Mouse (Mus musculus): ENCODE measurements around the gene Nlrx1. TPM values are rescaled to one million over a fixed set of nuclear protein-coding genes. Genes with fewer than 3 reads are reported as not detected.

Gene Nlrx1
- polyA plus RNA-seq, 1 experiment from 2014 or later, result 1.3 TPM

DNA sequence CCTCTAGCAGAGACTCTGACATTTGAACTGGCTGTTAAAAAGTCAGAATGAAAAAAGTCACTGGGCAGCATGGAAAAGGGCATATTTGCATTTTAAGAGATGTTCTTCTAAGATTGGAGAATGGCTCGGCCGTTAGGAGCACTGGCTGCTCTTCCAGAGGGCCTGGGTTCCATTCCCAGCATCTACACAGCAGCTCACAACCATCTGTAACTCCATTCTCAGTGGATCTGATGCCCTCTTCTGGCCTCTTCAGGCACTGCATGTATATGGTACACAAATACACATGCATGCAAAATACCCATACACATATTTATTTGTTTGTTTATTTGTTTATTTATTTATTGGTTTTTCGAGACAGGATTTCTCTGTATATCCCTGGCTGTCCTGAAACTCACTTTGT, 678 bp upstream of the Nlrx1 start:
- POLR2A ChIA-PET, result no interaction called here
- no peaks in the 10 kb centered on the region for H3K27me3 ChIP-seq
- in situ Hi-C loops (cut with MboI; ENCODE audit: low pct_unique_long_range_greater_than_20kb), result no loop called here
- no peak for TF ChIP-seq CTCF (IDR thresholded peaks at IDR 0.05)
- ATAC-seq, result no peak
- CTCF ChIA-PET, result no interaction called here
- no peak for DNase-seq (ENCODE audit: low read depth, low spot score)

DNA sequence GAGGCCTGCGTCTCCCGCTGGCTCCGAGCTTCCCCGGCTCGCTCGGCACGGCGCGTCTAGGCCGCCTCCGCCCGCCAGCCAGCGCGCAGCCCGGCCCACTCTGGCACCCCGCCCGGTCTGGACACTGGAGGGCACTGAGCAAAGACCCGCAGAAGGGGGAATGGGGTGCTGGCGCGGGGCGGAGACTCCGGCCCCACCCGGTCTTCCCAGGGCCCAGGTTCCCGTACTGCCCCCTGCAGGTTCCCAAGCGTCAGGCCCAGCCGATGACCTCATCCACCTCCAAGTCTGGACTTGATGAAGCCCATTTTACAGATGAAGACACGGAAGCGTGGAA, 405 bp downstream of the Nlrx1 start:
- CTCF ChIA-PET, result interaction anchor here (0.8 to 1.6 kb wide), 4 partner anchors 18 to 142 kb away, joined by 3 to 4 read pairs (median 3); no protein-coding TSS in a partner anchor
- H3K27me3 ChIP-seq, result no peaks in the 10 kb centered on the region
- DNase-seq (ENCODE audit: low read depth, low spot score), result no peak
- peak; percentile 29 for ATAC-seq
- no peak for TF ChIP-seq CTCF (IDR thresholded peaks at IDR 0.05)
- POLR2A ChIA-PET, result interaction anchor here (0.6 to 1.3 kb wide), 2 partner anchors 10 to 58 kb away, joined by 4 to 5 read pairs; partner anchors contain the start of gene Dpagt1
- in situ Hi-C loops (cut with MboI; ENCODE audit: low pct_unique_long_range_greater_than_20kb), result no loop called here

DNA sequence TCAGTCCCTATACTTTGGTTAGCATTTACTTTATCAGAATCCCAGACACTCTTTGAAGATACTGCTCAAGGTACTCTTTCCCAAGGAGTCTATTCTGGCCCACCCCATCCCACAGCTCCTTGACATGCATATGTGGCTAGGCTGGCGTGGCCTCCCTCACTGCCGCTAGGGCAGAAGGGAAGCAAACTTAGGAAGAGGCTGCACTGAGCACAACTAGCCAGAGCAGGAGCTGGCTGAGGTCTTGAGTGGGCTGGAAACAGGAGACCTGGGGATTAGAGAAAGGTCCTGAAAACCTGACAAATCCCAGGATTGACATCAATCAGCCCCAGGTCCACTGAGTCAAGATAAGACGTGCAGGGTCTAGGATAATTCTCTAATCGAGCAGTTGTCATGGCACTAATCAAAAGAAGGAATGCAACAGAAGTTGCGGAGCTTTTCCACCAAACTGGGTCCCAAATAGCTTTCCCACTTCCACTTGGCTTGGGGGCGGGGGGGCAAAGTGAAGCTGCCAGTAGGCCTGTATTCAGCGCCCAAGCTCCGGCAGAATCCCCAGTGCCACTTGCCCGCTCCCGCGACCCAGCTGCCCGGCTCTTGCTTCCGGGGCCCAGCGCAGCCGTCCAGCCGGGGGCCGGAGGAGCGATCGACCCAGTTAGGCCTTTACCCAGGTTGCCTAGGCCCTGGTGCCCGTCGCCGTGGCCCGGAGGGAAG, 926 bp downstream of the Nlrx1 start:
- ChIA-PET CTCF (interaction anchor here (0.8 to 1.6 kb wide), 4 partner anchors 18 to 142 kb away, joined by 3 to 4 read pairs (median 3); no protein-coding TSS in a partner anchor), POLR2A (interaction anchor here (0.6 to 1.3 kb wide), 2 partner anchors 10 to 59 kb away, joined by 4 to 5 read pairs; partner anchors contain the start of gene Dpagt1)
- in situ Hi-C loops (cut with MboI; ENCODE audit: low pct_unique_long_range_greater_than_20kb), result no loop called here
- no peak for DNase-seq (ENCODE audit: low read depth, low spot score)
- ATAC-seq, result peak; percentile 37
- H3K27me3 ChIP-seq, result peaks cover 3% of the 10 kb centered on the region
- no peak for TF ChIP-seq CTCF (IDR thresholded peaks at IDR 0.05)

DNA sequence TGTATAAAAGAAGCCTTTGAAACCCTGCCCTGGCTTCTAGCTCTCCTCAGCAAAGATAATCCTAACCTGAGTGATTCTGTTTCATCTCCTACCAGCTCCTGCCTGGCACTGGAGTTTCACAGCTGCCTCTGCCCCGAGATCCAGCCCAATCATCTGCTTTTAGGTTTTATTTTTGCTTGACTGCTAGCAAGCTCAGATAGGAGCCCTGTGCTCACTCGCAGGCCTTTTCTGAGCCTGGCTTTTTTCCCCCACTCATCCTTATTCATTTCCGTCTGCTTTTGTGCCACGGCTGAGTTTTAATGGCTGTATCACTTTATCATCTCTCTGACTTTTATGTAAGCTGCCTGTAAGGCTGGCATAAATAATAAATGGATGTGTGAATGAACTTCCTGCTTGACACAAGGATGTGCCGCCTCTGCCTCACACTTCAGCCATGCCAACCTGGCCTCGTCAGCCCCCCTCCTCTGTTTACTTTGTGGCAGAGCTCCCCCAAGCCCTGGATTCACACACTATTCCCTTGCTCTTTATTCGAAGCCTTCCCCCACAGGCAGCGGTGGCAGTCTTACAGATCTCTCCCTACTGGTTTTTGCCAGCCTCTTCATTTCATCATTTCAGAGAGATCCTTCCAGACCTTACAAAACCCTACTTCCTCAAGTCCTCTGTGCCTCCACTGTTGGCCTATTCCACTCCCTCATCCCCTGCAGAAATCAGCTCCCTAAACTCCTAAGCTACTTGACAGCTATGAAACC, 1.7 kb downstream of the Nlrx1 start:
- POLR2A ChIA-PET, result interaction anchor here (0.5 to 1.3 kb wide), 2 partner anchors 19 to 59 kb away, joined by 4 read pairs; partner anchors contain the start of gene Dpagt1
- in situ Hi-C loops (cut with MboI; ENCODE audit: low pct_unique_long_range_greater_than_20kb), result no loop called here

DNA sequence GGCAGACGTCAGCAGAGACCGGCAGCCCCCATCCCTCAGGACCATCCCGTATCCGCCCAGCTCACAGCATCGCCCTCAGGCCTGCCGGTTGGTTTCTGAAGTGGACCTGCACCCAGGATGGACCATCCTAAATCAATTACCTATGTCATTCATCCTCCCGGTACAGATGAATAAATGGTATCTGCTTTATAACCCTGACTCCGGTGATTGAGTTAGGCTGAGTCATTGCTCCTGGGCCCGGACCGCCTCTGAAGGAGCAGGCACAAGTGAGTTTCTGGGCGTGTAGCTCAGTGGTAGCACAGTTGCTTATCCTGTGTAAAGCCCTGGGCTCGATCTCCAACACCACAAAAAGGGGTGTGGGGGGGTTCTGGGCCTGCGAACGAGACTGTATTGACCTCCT, 7.0 kb downstream of the Nlrx1 start:
- no peak for TF ChIP-seq CTCF (IDR thresholded peaks at IDR 0.05)
- in situ Hi-C loops (cut with MboI; ENCODE audit: low pct_unique_long_range_greater_than_20kb), result no loop called here
- peaks cover 10% of the 10 kb centered on the region for H3K27me3 ChIP-seq
- DNase-seq (ENCODE audit: low read depth, low spot score) (no peak), ATAC-seq (no peak)
- ChIA-PET POLR2A (no interaction called here), CTCF (no interaction called here)

More for the DNA sequence above, 1.7 kb downstream of the Nlrx1 start:
- ATAC-seq, result no peak
- H3K27me3 ChIP-seq, result peaks cover 7% of the 10 kb centered on the region
- TF ChIP-seq CTCF (IDR thresholded peaks at IDR 0.05), result no peak
- CTCF ChIA-PET, result interaction anchor here (1.4 to 1.6 kb wide), 2 partner anchors 17 to 19 kb away, joined by 3 to 4 read pairs; no protein-coding TSS in a partner anchor
- DNase-seq (ENCODE audit: low read depth, low spot score), result no peak

DNA sequence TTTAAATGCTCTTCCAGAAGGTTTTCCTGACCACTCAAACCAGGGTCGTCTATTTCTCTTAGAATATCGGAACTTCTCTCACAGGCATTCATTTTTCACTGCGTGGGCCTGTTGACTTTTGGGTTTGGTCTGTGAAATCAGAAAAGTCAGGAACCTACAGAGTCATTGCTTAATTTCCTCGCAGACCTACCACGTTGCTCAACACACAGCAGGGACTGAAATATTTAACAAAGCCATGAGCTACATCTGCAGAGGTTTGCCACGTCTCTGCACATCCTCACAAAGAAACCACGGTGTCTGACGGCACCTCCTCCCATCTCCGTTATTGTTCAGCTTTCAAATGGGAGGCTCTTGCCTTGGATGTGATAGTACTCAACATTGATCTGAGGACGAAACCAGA, 9.4 kb downstream of the Nlrx1 start:
- ChIA-PET CTCF (no interaction called here), POLR2A (no interaction called here)
- TF ChIP-seq CTCF (IDR thresholded peaks at IDR 0.05), result no peak
- ATAC-seq (no peak), DNase-seq (ENCODE audit: low read depth, low spot score) (no peak)
- H3K27me3 ChIP-seq, result peaks cover 17% of the 10 kb centered on the region
- in situ Hi-C loops (cut with MboI; ENCODE audit: low pct_unique_long_range_greater_than_20kb), result loop anchor here (10.0 kb wide), 1 partner anchor 274 kb away; no protein-coding TSS in a partner anchor

DNA sequence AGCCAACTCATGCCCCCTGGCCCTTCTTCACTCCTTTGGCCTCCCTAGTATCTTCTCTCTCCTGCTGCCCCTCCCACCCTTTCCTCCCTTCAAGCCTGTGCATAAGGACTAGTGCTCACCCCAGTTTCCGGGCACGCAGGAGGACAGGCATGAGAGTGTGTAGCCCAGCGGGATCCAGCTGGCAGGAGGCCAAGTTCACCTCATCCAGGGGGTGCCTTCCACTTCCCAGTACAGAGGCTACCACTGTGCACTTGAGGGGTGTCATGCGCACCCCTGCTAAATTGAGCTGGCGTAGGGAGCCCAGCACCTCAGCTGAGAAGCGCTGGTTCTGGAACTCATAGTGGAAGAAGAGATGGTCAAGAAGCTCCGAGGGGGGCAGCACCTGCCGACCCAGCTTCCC, 12.2 kb downstream of the Nlrx1 start:
- H3K27me3 ChIP-seq, result peaks cover 16% of the 10 kb centered on the region
- TF ChIP-seq CTCF (IDR thresholded peaks at IDR 0.05), result no peak
- ATAC-seq (no peak), DNase-seq (ENCODE audit: low read depth, low spot score) (no peak)
- in situ Hi-C loops (cut with MboI; ENCODE audit: low pct_unique_long_range_greater_than_20kb), result loop anchor here (10.0 kb wide), 1 partner anchor 271 kb away; no protein-coding TSS in a partner anchor
- POLR2A ChIA-PET, result no interaction called here
- CTCF ChIA-PET, result interaction anchor here (1.5 kb wide), 1 partner anchor 16 kb away, joined by 4 read pairs; the partner anchor contains the start of gene Ccdc153

DNA sequence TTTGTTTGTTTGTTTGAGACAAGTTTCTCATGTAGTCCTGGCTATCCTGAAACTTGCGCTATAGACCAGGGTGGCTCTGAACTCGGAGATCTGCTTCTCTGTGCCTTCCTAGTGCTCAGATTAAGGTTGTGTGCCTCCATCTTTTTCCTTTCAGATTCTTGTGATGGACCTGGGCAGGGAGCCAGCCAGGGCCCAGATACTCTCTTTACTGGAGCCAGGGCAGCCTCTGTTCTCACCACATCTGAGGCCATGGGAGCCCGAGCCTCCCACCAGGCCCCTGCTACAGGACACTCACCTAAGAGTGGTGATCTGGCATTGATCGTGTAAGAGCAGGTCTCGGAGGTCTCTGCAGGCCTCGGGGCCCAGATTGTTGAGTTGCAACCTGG, 13.3 kb downstream of the Nlrx1 start:
- no peak for DNase-seq (ENCODE audit: low read depth, low spot score)
- ATAC-seq, result no peak
- TF ChIP-seq CTCF (IDR thresholded peaks at IDR 0.05), result no peak
- peaks cover 16% of the 10 kb centered on the region for H3K27me3 ChIP-seq
- CTCF ChIA-PET, result no interaction called here
- POLR2A ChIA-PET, result no interaction called here
- in situ Hi-C loops (cut with MboI; ENCODE audit: low pct_unique_long_range_greater_than_20kb), result loop anchor here (10.0 kb wide), 1 partner anchor 270 kb away; no protein-coding TSS in a partner anchor

DNA sequence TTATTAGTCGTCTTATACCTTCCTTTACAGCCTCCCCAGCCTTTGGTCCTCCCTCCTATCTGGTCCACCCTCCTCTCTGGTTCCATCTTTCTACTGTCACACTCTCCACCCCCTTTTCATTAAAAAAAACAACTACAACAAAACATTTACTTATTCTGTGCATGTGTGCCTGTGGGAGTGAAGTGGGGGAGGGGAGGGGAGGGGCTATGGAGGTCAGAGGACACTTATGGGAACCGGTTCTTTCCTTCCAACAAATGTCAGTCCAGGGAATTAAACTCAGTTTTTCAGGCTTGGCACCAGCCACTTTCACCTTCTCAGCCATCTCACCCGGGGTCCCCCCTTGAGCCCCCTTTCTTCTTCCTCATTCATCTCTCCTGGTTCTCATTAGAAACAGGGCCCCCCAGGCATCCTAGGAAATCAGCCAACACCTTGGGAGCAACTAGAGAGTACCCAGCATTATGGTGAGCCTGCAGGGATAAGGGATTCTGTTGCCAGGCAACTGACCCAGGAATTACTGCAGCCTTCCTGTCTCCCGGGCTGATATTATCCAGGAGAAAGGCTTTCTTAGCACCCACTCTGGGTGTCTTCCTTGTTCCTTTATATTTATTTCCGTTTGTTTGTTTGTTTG, 13.8 kb downstream of the Nlrx1 start:
- no peak for ATAC-seq
- H3K27me3 ChIP-seq, result peaks cover 16% of the 10 kb centered on the region
- in situ Hi-C loops (cut with MboI; ENCODE audit: low pct_unique_long_range_greater_than_20kb), result loop anchor here (10.0 kb wide), 1 partner anchor 270 kb away; no protein-coding TSS in a partner anchor
- no peak for DNase-seq (ENCODE audit: low read depth, low spot score)
- ChIA-PET POLR2A (no interaction called here), CTCF (no interaction called here)
- no peak for TF ChIP-seq CTCF (IDR thresholded peaks at IDR 0.05)

DNA sequence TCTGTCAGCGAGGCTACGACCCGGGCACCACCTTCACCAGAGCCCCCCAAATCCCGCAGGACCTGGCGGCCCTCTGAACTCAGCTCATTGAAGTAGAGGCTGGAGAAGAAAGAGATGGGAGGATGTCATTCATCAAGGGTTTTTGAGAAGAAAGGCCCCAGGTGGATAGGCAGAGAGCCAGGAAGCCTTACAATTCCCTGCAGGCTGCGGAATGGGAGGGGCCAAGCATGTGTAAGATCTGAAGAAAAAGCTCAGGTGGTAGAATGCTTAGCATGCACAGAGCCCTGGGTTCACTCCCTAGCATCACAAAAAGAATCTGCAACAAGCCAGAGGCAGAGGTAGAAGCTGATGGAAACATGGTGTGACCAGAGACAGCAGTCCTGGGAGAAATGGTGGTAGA, 15.0 kb downstream of the Nlrx1 start:
- CTCF ChIA-PET, result interaction anchor here (1.0 to 1.1 kb wide), 2 partner anchors 13 to 17 kb away, joined by 3 read pairs; partner anchors contain the start of gene Ccdc153
- no peak for DNase-seq (ENCODE audit: low read depth, low spot score)
- ATAC-seq, result no peak
- in situ Hi-C loops (cut with MboI; ENCODE audit: low pct_unique_long_range_greater_than_20kb), result loop anchor here (10.0 kb wide), 1 partner anchor 269 kb away; no protein-coding TSS in a partner anchor
- no peak for TF ChIP-seq CTCF (IDR thresholded peaks at IDR 0.05)
- H3K27me3 ChIP-seq, result peaks cover 16% of the 10 kb centered on the region
- POLR2A ChIA-PET, result no interaction called here

Data from Patski (cell line).